Mouse (Mus musculus) retina, postnatal 7 days (tissue): Measurements from ENCODE around the gene Slc7a6os.

Experiments used
- DNase-seq: peaks from one replicate; pipeline ENCODE4 v3.0.0-alpha.2; 2012; ENCODE audit warnings: low read depth, low spot score

Gene Slc7a6os

GRCm38 (mm10) chr8:106177594-106177993 lies 33.1 kb downstream of the Slc7a6os start:
- DNase-seq: no peak

GRCm38 (mm10) chr8:106176891-106177290 lies 33.8 kb downstream of the Slc7a6os start:
- DNase-seq: no peak

DNA sequence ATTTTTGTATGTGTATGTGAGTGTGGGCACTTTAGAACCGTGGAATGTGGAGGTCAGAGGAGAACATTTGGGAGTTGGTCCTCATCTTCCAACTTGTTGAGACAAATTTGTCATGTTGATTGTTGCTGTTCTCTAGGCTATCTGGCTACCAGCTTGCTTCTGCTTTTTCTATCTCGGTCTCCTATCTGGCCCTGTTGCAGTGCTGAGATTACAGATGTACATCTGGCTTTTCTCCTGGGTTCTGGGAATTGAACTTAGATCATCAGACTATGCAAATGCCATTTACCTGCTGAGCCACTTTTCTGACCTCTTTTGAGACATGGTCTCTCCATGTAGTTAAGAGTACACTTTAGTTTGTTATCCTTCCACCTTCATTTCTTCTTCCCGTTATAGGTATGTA lies 37.2 kb downstream of the Slc7a6os start:
- DNase-seq: no peak

GRCm38 (mm10) chr8:106169934-106170480 lies 40.7 kb downstream of the Slc7a6os start:
- no peak for DNase-seq

DNA sequence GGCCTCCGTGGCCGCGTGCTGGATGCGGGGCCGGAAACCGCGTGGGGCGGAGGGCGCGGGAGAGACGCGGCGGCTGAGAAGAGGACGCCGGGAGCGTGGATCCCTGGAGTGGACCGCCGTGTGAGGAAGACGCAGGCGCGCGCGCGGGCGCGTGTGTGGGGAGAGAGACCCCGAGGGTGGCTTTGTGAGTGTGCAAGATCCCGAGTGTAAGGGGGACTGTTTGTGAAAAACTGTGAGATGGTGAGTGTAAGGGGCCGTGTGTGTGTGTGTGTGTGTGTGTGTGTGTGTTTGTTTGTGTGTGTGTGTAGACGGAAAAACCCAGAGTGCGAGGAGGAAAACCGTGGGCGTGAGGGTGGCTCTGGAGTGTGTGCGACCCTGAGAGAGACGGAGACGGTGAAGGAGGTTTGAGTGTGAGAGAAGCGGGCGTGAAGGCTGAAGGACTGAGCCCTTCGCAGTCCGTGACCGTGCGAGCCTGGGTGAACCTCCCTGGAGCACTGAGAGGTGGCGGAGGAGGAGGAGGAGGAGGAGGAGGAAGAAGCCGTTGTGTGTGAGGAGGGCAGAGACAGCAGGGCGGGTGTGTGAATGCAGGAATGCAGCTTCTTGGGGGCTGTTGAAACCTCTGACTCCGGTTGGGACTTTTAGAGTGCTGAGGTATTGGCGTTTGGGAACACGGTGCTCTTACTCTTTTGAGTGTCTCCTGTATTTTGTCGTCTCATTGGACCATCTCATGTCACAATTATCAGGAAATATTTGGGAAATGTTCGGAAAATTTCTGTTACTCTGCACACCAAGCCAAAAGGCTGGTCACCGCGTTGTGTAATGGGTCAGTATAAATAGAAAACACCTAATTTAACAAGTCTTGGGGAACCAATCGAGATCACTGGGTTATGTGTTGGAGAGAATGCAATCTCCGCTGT lies 41.5 kb downstream of the Slc7a6os start:
- peak; percentile 57 for DNase-seq

- DNase-seq: peak; percentile 62
Observed at GRCm38 (mm10) chr8:106168356-106169016, 42.2 kb downstream of the Slc7a6os start, which contains the start of gene Slc7a6. TSS of gene Slc7a6 (plus strand) at chr8:106168857.

GRCm38 (mm10) chr8:106165460-106165859 lies 45.3 kb downstream of the Slc7a6os start:
- peak; percentile 56 for DNase-seq

DNA sequence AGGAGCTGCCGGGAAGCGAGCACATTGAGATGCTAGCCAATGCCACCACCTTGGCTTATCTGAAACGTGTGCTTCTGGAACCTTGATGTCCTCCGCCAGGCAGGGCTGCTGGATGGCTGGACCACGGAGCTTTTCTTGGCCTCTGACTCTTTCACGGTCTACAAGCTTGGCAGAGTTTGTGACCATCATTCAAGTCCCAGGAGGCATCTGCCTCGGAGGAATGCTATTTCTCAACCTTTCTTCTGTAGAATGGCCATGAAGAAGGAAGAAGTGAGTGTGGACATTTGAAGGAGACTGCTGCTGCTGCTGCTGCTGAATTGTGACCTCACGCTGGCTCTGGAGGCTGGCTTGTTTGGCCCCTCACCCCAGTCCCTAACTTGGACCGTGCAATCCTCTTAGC lies 47.5 kb downstream of the Slc7a6os start:
- no peak for DNase-seq

DNA sequence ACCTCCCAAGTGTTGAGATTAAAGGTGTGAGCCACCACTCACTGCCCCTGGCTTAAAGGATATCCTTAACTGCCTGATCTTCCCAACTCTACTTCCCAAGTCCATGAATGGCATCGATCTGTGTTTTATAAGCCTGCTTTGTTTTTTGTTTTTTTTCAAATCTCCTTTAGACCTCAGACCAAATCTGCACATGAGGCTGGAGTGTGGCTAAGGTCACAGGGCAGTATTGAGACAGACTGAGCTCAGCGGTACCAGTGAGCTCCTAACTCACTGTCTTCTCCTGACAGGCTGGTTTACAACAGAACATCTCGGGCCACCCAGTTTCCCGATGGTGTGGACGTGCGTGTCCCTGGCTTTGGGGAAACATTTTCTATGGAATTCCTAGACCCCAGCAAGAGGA lies 50.9 kb downstream of the Slc7a6os start:
- no peak for DNase-seq

DNA sequence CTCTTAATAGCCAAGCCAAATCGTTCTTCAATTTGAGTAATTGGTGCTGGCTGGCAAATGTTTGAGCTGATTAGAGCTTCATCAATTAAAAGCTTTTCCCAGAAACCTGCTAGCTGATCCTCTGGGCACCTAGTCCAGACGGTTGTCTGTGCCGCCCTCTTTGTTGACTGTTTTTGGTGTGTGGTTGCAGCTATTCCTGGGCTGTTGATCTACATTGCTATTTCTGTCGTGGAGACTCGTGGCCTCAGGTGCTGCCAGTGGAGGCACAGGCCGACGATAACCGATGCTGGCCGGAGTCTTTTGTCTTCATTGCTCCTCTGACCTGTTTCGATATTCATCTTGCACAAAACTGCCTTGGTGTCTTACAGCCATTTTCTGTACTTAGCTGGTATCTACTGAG lies 52.4 kb downstream of the Slc7a6os start:
- no peak for DNase-seq

DNA sequence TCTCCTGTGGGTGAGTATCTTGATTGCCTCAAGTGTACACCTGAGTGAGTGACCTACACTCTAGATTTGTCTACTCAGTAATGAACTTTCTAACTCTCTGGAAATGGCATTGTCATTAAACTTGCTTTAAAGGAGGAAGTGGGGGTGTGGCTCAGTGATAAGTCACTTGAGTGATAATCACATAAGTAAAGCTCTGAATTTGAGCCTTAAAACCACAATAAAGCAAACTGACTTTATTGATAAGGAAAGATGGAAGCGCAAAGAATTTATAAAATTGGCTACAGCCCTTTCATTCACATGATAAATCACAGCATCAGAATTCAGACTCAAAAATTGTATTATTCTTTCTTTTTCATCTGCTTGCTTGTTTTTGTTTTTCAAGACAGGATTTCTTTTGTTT lies 53.3 kb downstream of the Slc7a6os start:
- DNase-seq: no peak

DNA sequence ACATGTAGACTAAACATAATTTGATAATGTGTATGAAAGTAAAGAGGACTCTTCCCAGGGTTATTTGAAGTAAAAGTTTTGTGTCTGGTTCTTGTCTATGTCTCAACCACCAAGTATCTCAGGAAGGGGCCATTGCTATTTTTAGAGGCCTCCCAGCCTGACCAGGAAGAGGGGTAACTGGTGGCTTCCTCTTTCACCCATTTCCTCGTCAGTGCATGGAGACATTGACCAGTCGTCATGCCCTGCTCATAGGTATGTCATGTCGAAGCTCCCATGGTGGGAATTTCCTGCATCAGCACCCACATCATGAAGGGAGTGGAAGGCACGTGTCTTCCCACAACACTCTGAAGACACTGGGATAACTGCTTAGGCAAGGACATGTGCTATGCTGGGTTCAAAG lies 57.9 kb downstream of the Slc7a6os start:
- DNase-seq: no peak

- no peak for DNase-seq
Observed at GRCm38 (mm10) chr8:106151041-106151440, 59.7 kb downstream of the Slc7a6os start.
